Mouse (Mus musculus): Measurements from ENCODE around the gene Gm8237. TPM values are rescaled to one million over a fixed set of nuclear protein-coding genes. Genes with fewer than 3 reads are reported as not detected.
"Not testable (repeated sequence)": the region's sequence is repeated elsewhere in the genome, so short reads cannot be mapped to it uniquely, and the experiment has no call there.

The Gm8237 gene
- polyA plus RNA-seq (2016; fragmentation: Nextera tagmentation; extraction: Ambion mirVana) = 0.11 and 0.20 TPM in 2 replicates

DNA sequence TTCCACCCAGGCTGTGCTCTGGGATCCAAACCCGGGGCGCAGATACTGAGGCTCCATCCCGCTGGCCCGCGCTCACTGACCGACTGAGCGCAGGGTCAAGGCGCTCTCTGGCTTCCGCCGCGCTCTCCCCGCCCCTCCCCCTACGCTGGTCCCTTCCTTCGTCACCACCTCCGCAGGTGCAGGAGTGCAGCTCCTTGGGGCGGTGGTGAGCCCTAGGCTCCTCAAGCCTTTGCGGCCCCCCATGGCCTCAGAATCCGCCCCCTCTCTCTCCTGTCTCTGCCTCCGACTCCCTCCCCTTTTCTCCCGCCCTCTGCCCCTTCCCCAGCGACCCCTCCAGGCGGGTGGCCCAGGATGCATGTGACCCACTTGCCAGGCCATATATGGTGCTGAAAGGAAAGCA, at the start of gene Gm8237:
Gene Gm8237 (minus strand): TSS at position 142 of the 400 bp plus-strand sequence.
- WGBS = 5% methylated on average over 14 of the region's 22 CpGs
- DNase-seq (ENCODE audit: low spot score) = peak; percentile 19
- H3K27me3 ChIP-seq (ENCODE audit: low read depth, poor library complexity, severe bottlenecking); H3K9me3 ChIP-seq (replicated peaks); H3K36me3 ChIP-seq; H3K4me1 ChIP-seq: not testable (repeated sequence)
- Histone ChIP-seq H3K4me3 (peak within 1 kb of the TSS; percentile 57), H3K27ac (replicated peaks) (peak within 1 kb of the TSS; percentile 49; the same call in 1 of the 2 replicates)

DNA sequence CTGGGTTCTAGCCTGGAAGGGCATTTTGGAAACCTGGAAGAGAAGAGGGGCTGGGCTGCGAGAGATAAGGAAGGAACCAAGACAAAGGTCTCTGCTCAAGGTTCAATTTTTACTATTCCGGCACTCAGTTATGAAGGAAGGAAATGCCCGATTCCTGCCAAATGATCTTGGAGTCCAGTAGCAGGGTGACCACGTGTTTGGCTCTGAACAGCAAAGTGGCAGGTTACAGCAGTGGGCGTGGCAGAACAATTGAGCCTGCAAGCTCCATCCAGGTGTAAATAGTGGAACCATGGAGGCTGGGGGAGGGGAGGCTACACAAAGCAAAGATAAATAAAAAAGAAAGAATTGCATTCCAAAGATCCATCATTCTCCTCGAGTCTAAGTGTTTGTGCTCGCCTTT, 43.1 kb upstream of the Gm8237 start:
- not testable (repeated sequence) for H3K27me3 ChIP-seq (ENCODE audit: low read depth, poor library complexity, severe bottlenecking); H3K9me3 ChIP-seq (replicated peaks); H3K27ac ChIP-seq (replicated peaks); DNase-seq (ENCODE audit: low spot score); H3K4me1 ChIP-seq; H3K36me3 ChIP-seq; H3K4me3 ChIP-seq
- WGBS = 80% methylated on average over 7 of the region's 7 CpGs

GRCm38 (mm10) chr14:5918330-5918942, 38.3 kb upstream of the Gm8237 start:
- H3K36me3 ChIP-seq; DNase-seq (ENCODE audit: low spot score): not testable (repeated sequence)
- 81% methylated on average over 4 of the region's 4 CpGs for WGBS

GRCm38 (mm10) chr14:5913701-5914100, 33.5 kb upstream of the Gm8237 start:
- not testable (repeated sequence) for H3K4me3 ChIP-seq; H3K4me1 ChIP-seq; DNase-seq (ENCODE audit: low spot score); H3K27ac ChIP-seq (replicated peaks); H3K27me3 ChIP-seq (ENCODE audit: low read depth, poor library complexity, severe bottlenecking); H3K36me3 ChIP-seq; H3K9me3 ChIP-seq (replicated peaks)
- WGBS = 75% methylated on average over 2 of the region's 2 CpGs

More at GRCm38 (mm10) chr14:5918330-5918942, 38.3 kb upstream of the Gm8237 start:
- not testable (repeated sequence) for H3K9me3 ChIP-seq (replicated peaks); H3K4me1 ChIP-seq; H3K27ac ChIP-seq (replicated peaks); H3K27me3 ChIP-seq (ENCODE audit: low read depth, poor library complexity, severe bottlenecking); H3K4me3 ChIP-seq

DNA sequence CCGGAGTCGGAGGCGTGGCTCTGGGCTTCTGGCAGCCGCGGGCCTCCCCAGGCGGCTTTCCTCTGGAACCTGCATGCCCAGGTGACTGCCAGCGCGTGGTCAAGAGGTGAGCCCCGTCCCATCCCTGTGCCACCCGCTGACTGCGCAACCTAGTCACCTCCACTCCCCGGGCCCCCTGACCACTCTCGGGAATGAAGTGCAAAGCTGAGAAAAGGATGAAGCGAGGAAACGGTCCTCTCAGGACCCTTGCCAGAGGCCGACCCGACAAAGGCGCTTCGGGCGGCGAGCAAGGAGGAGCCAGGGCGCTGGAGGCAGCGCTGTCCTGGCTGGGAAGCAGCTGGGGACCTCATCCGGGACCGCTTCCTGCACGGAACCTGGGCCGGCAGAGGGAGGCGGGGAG, 391 bp downstream of the Gm8237 start:
- peak overlapping the region; percentile 57 for H3K4me3 ChIP-seq
- 2% methylated on average over 21 of the region's 28 CpGs for WGBS
- not testable (repeated sequence) for H3K27me3 ChIP-seq (ENCODE audit: low read depth, poor library complexity, severe bottlenecking); H3K4me1 ChIP-seq; H3K27ac ChIP-seq (replicated peaks); H3K9me3 ChIP-seq (replicated peaks); H3K36me3 ChIP-seq
- DNase-seq (ENCODE audit: low spot score) = peak; percentile 32

- not testable (repeated sequence) for H3K27me3 ChIP-seq (ENCODE audit: low read depth, poor library complexity, severe bottlenecking); H3K4me1 ChIP-seq; H3K27ac ChIP-seq (replicated peaks); H3K9me3 ChIP-seq (replicated peaks); H3K36me3 ChIP-seq; H3K4me3 ChIP-seq
- 12% methylated on average over 7 of the region's 11 CpGs for WGBS
- peak; percentile 57 for DNase-seq (ENCODE audit: low spot score)
These were observed 1.0 kb downstream of the Gm8237 start for GRCm38 (mm10) chr14:5879136-5879535.

- not testable (repeated sequence) for H3K4me1 ChIP-seq; H3K27ac ChIP-seq (replicated peaks); H3K27me3 ChIP-seq (ENCODE audit: low read depth, poor library complexity, severe bottlenecking); H3K4me3 ChIP-seq; DNase-seq (ENCODE audit: low spot score); H3K36me3 ChIP-seq; H3K9me3 ChIP-seq (replicated peaks)
- 90% methylated on average over 3 of the region's 3 CpGs for WGBS
These were observed 24.3 kb downstream of the Gm8237 start for GRCm38 (mm10) chr14:5855911-5856310.

- not testable (repeated sequence) for H3K4me1 ChIP-seq; H3K27ac ChIP-seq (replicated peaks); H3K4me3 ChIP-seq; H3K9me3 ChIP-seq (replicated peaks); DNase-seq (ENCODE audit: low spot score); H3K36me3 ChIP-seq; H3K27me3 ChIP-seq (ENCODE audit: low read depth, poor library complexity, severe bottlenecking)
- WGBS = no CpG with 5 or more reads among the region's 3 CpGs
These were observed 50.0 kb downstream of the Gm8237 start, which contains the start of gene Gm3424 for GRCm38 (mm10) chr14:5830229-5830628. Gene Gm3424 (minus strand): TSS chr14:5830329.

GRCm38 (mm10) chr14:5812699-5813356, 67.4 kb downstream of the Gm8237 start:
- no CpG with 5 or more reads among the region's 47 CpGs for WGBS
- H3K27me3 ChIP-seq (ENCODE audit: low read depth, poor library complexity, severe bottlenecking); H3K4me3 ChIP-seq; H3K9me3 ChIP-seq (replicated peaks); H3K36me3 ChIP-seq; DNase-seq (ENCODE audit: low spot score); H3K27ac ChIP-seq (replicated peaks); H3K4me1 ChIP-seq: not testable (repeated sequence)

Other genes with a start within 250 kb of the Gm8237 start
- gene Gm8265, start 247.4 kb downstream of the Gm8237 start, polyA plus RNA-seq (2016; fragmentation: Nextera tagmentation; extraction: Ambion mirVana) = not detected in 2 replicates
- not detected in 2 replicates for gene Gm9603, start 192.9 kb downstream of the Gm8237 start, polyA plus RNA-seq (2016; fragmentation: Nextera tagmentation; extraction: Ambion mirVana)
- gene Gm3373, start 138.8 kb downstream of the Gm8237 start, polyA plus RNA-seq (2016; fragmentation: Nextera tagmentation; extraction: Ambion mirVana) = 0.10 and 0.48 TPM in 2 replicates
- gene Gm3383, start 72.4 kb downstream of the Gm8237 start, polyA plus RNA-seq (2016; fragmentation: Nextera tagmentation; extraction: Ambion mirVana) = 1.4 and 1.5 TPM in 2 replicates
- gene Gm3424, start 50.1 kb downstream of the Gm8237 start, polyA plus RNA-seq (2016; fragmentation: Nextera tagmentation; extraction: Ambion mirVana) = not detected in 2 replicates
- 0.38 and 0.71 TPM in 2 replicates for gene Gm3248, start 81.4 kb upstream of the Gm8237 start, polyA plus RNA-seq (2016; fragmentation: Nextera tagmentation; extraction: Ambion mirVana)
- gene Gm3453, start 98.8 kb upstream of the Gm8237 start, polyA plus RNA-seq (2016; fragmentation: Nextera tagmentation; extraction: Ambion mirVana) = not detected in 2 replicates
- gene Gm6337, start 177.9 kb upstream of the Gm8237 start, polyA plus RNA-seq (2016; fragmentation: Nextera tagmentation; extraction: Ambion mirVana) = not detected in 2 replicates
- gene Gm8206, start 213.6 kb upstream of the Gm8237 start, polyA plus RNA-seq (2016; fragmentation: Nextera tagmentation; extraction: Ambion mirVana) = 0.65 and 1.1 TPM in 2 replicates
- gene Gm3468, start 228.3 kb upstream of the Gm8237 start, polyA plus RNA-seq (2016; fragmentation: Nextera tagmentation; extraction: Ambion mirVana) = 1.8 TPM in 2 replicates
- not detected in 2 replicates for gene Gm3476, start 245.4 kb upstream of the Gm8237 start, polyA plus RNA-seq (2016; fragmentation: Nextera tagmentation; extraction: Ambion mirVana)